In genomic region chr6:71579478-71579877, GRCm38 (mm10) we compare ENCODE assay signal across 26 mouse cellular contexts.
"Had no signal": no experiment of that assay in that cellular context is flagged by ENCODE, and none has a peak within 500 bp of the region (broad histone marks: within the 10 kb centered on the region; RNA-seq: fewer than 3 reads in every experiment).

No protein-coding gene starts in this region.

- H3K27ac ChIP-seq: embryonic facial prominence, embryonic 10.5 days; embryonic facial prominence, embryonic 12.5 days; embryonic facial prominence, embryonic 13.5 days; embryonic facial prominence, embryonic 15.5 days; forebrain, embryonic 10.5 days; forebrain, embryonic 12.5 days; forebrain, embryonic 13.5 days; forebrain, embryonic 15.5 days; gastrocnemius, adult 2 months; heart, adult 2 months had no signal

- H3K27me3 ChIP-seq: embryonic facial prominence, embryonic 12.5 days; embryonic facial prominence, embryonic 13.5 days; embryonic facial prominence, embryonic 15.5 days; forebrain, embryonic 12.5 days; forebrain, embryonic 13.5 days; forebrain, embryonic 15.5 days had no signal

- H3K9me3 ChIP-seq: embryonic facial prominence, embryonic 10.5 days; embryonic facial prominence, embryonic 12.5 days; embryonic facial prominence, embryonic 13.5 days; embryonic facial prominence, embryonic 15.5 days; forebrain, embryonic 10.5 days; forebrain, embryonic 12.5 days; forebrain, embryonic 13.5 days; forebrain, embryonic 15.5 days had no signal

- H3K4me1 ChIP-seq: embryonic facial prominence, embryonic 10.5 days; embryonic facial prominence, embryonic 12.5 days; embryonic facial prominence, embryonic 13.5 days; embryonic facial prominence, embryonic 15.5 days; forebrain, embryonic 10.5 days; forebrain, embryonic 12.5 days; forebrain, embryonic 13.5 days; forebrain, embryonic 15.5 days had no signal

- H3K4me3 ChIP-seq: embryonic facial prominence, embryonic 10.5 days; embryonic facial prominence, embryonic 12.5 days; embryonic facial prominence, embryonic 13.5 days; embryonic facial prominence, embryonic 15.5 days; erythroblast, embryonic 14.5 days; forebrain, embryonic 10.5 days; forebrain, embryonic 12.5 days; forebrain, embryonic 13.5 days; forebrain, embryonic 15.5 days; gastrocnemius, adult 2 months; heart, adult 2 months had no signal

- DNase-seq: cerebellum, adult 2 months; cerebellum, adult 8-10 months; cerebellum, adult 9-10 months; cerebellum, adult 9-11 months; cerebellum, postnatal 10 days; cerebellum, postnatal 14 days; cerebellum, postnatal 25 days; cerebellum, postnatal 36 days; embryo, embryonic 11 days; forebrain, postnatal 0 days; gastrocnemius, adult 2 months; gastrocnemius, postnatal 10 days; gastrocnemius, postnatal 14 days; gastrocnemius, postnatal 25 days; gastrocnemius, postnatal 36 days; heart, adult 18-20 months; heart, adult 2 months had no signal
